Mouse (Mus musculus): ENCODE data around the gene Cask.

- TF ChIP-seq EP300 (IDR thresholded peaks at IDR 0.05; ENCODE audit: insufficient read depth, low read depth, low read length) (no peak), POLR2A (IDR thresholded peaks at IDR 0.05; ENCODE audit: insufficient read depth, low read length) (no peak)
These were observed 333.1 kb downstream of the Cask start for GRCm38 (mm10) chrX:13518019-13518418.
